Mouse (Mus musculus) forelimb bud, embryonic 11.5 days (tissue): ENCODE measurements at regions not wholly inside any gene's neighbourhood (a gene's known extent, or its start where the extent isn't known, plus 50 kb on each side); places are given as distances from the start of the nearest gene placed in this dataset.
A peak's percentile ranks its signal among the peaks of the same experiment; 100 is the strongest.
"Not testable (repeated sequence)": the region's sequence is repeated elsewhere in the genome, so short reads cannot be mapped to it uniquely, and the experiment has no call there.

Source experiments
- DNase-seq: peaks from one replicate; pipeline ENCODE4 v3.0.0-alpha.2; 2012; ENCODE audit warnings: low read depth, low spot score

DNA sequence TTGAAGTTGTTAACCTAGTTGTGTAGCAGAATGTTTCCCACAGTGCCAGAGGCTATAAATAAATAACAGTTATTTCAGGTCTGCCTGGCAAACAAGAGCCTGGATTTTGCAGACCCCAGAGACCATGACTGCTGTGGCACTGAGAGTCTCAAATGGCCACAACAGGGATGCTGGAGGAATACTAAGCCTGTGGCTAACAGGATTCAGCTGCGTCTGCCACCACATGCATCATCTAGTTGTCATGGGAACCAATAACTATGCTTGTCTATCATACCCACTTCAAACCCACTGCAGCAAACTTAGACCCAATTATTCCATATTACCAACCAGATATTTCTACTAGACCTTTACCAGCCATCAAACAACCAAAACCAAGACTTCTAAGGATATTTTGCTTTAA lies 385.4 kb downstream of the Mat2b start:
- peak; percentile 11 for DNase-seq

DNA sequence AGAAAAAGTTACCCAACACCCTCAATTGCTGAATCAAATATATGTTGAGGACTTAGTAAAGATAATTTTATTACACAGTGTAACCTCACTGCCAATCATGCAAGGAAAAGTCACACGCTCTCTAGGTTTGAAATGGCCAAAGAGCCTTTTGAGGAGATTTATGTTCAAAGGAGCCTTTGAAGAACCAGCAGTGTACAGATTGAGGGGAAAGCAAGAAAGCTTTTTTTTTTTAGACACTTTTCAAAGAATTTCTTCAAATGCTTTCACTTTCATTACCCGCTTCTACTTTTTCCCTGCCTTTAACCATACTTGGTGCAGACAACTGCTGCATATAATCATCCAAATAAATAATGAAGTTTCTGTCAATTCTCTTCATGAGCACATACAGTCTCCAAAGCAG lies 392.4 kb downstream of the Mat2b start:
- no peak for DNase-seq

DNA sequence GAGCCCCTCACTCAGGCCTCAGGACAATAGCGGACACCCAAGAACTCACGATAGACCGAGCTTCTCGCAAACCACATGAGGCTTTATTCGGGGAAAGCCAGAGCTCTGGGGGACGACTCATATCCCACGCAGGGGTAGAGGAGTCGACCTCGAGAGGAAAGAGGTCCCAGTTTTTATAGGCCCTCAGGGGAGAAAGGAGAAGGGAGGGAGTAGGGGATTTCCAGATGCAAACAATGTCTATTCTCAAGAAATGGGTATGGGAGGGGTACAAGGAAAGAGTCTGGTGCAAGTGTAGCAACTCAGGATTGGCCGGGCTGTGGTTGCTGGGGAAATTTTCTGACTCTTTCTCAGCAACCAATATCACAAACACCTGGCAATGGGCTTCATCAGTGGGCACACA lies 395.0 kb downstream of the Mat2b start:
- DNase-seq, result not testable (repeated sequence)

DNA sequence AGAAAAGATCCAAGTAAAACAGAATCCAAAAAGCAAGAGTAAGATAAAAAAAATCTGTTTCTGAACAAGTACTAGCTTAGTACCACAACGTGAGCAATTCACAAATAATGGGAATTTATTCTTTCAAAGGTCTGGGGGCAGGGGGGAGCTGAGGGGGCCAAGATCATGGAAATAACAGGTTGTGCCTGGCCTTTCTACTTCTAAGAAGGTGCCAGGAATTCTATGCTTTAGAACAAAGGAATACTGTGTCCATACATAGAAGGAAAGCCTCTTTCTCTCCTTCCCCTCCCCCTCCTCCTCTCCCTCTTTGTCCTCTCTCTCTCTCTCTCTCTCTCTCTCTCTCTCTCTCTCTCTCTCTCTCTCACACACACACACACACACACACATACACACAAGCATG lies 408.1 kb downstream of the Mat2b start:
- peak; percentile 9 for DNase-seq

DNA sequence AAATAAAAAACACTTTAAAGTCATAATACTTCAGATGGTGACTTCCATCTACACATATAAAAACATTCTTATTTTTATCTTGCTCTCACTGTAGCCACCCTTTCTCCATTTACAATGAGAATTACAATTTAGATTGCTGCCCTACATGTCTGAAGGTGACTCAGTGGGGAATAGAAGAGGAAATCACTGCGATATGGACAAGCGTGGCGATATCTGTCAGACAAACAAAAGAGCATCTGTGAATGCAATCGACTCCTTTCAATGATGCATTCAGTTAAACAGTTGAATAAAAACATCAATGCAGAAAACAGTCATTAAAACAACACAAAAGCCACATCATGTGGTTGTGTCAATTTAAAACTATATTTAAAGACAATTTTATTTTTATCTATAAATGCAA lies 408.6 kb downstream of the Mat2b start:
- no peak for DNase-seq

DNA sequence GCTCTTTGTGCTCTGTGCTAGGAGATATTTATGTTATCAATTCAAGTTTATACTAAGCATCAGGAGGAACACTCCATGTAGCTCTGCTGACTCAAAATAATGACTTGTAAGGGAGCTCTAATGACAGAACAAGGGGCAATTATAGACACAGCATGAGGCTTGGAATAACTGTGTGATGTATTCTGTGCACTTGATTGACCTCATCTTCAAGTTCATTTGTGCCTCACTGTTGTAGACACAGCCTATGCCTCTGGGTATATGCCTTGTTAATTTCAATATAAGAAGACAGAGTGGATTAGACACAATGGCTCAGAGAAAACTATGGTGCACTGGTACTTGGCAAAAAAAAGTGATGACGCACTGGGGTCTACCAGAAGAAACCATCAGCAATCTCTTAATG lies 418.3 kb downstream of the Mat2b start:
- no peak for DNase-seq

DNA sequence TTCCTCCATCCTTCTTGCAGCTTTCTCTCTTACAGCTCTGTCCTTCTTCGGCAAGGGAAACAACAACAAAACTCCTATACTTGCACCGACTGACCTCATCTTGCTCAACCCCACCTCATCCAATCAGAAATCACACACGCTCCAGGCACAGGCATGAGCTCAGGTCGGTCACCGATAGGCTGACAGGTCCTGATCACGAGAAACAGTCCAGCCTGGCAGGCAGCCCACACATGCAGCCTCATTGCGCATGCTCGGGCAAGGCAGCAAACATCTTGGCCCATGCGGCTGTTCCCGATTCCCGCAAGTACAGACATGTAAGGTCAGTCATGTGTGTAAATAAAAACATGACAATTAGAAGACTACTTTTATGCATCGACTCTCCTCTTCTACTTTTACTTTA lies 441.9 kb downstream of the Mat2b start:
- no peak for DNase-seq

DNA sequence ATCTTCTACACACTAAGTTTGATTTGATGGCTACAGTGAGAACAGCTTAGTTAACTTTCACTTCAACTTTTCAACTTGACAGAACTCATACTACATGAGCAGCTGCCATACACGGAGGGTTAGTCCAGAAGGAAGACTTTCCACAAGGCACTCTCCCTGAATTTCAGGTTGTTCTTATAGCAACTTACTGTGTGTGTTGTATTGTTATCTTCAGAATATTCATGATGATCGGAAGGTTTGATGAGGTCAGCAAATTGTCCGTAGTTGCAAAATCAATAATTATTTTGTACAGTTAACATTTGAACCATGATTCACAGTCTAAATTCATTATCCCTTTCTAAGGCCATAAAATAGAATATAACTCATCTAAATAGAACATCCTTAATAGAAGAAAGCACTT lies 442.6 kb downstream of the Mat2b start:
- no peak for DNase-seq

DNA sequence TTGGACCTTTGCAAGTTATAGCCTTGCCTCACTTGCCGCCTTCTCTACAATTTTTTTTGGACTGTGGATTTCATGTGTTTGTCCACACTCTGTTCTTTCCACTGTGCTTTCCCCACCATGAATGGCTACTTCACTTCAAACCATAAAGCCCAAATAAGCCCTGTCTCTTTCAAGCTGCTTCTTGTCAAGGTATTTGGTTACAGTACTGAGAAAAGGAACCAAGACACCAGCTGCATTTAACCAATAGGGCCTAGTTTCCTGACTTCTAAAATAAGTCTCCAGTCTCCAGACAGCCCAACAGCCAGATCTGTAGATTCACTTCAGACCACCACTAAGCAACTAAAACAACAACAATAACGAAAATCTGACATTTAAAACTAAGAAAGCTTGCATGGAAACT lies 443.9 kb downstream of the Mat2b start:
- no peak for DNase-seq

DNA sequence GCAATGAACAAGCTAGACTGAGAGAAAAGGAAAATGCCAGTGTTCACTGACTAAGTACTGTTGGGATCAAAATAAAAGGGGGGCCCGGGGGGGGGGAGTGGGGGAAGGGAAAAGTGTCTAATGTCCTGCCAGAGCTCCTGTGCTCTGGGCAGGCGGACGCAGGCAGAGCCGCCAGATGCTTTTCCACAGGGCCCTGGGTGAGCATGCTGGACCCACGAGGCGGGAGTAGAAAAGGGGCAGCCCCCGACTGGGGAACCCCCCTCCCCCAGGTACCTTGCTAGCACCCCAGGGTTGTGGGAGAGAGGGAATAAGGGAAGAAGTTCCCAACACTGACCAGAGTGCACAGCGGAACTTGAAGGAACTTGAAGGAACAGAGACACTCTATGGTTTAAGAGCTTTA lies 478.6 kb downstream of the Mat2b start:
- no peak for DNase-seq
